Mouse (Mus musculus) hindbrain, embryonic 10.5 days (tissue): ENCODE measurements around the gene Kdf1. TPM values are rescaled to one million over a fixed set of nuclear protein-coding genes. Genes with fewer than 3 reads are reported as not detected.

Experiments used
- DNase-seq: peaks from one replicate; pipeline ENCODE4 v3.0.0-alpha.2; 2017; ENCODE audit warnings: low spot score
- H3K27ac ChIP-seq: fragments of 300-500 bp; sonication (generic); 2 replicates; pipeline ENCODE4 v1.5.1; 2016; ENCODE audit warnings: mild to moderate bottlenecking, moderate library complexity
- H3K27me3 ChIP-seq: fragments of 300-500 bp; sonication (generic); 2 replicates; pipeline ENCODE4 v1.6.1; 2016; ENCODE audit warnings: mild to moderate bottlenecking; ENCODE audit not compliant: poor library complexity, insufficient read depth, severe bottlenecking
- H3K36me3 ChIP-seq: fragments of 300-500 bp; sonication (generic); 2 replicates; pipeline ENCODE4 v1.6.1; 2016; ENCODE audit warnings: mild to moderate bottlenecking, moderate library complexity
- H3K4me1 ChIP-seq: fragments of 300-500 bp; sonication (generic); replicated peaks from 2 replicates; pipeline ENCODE4 v1.6.1; 2016; ENCODE audit warnings: mild to moderate bottlenecking
- H3K4me3 ChIP-seq: fragments of 300-500 bp; sonication (generic); 2 replicates; pipeline ENCODE4 v1.5.1; 2016; ENCODE audit warnings: mild to moderate bottlenecking, moderate library complexity
- H3K9me3 ChIP-seq: fragments of 300-500 bp; sonication (generic); 2 replicates; pipeline ENCODE4 v1.6.1; 2016; ENCODE audit warnings: mild to moderate bottlenecking, moderate library complexity
- WGBS: fragments of 180-500 bp; shearing (Covaris S2); methylation state at CpG from one replicate; pipeline ENCODE4 v1.1.7; 2016; 5-methylcytosine and 5-hydroxymethylcytosine counted together
- polyA plus RNA-seq: library from polyadenylated mRNA; unstranded; fragments of >200 nt; fragmentation: Nextera tagmentation; extraction: Ambion mirVana; gene quantifications from 2 replicates; pipeline ENCODE4 v1.2.1, GENCODE M21; 2016

The Kdf1 gene
- polyA plus RNA-seq, 1 experiment from 2014 or later: 3.9 TPM

DNA sequence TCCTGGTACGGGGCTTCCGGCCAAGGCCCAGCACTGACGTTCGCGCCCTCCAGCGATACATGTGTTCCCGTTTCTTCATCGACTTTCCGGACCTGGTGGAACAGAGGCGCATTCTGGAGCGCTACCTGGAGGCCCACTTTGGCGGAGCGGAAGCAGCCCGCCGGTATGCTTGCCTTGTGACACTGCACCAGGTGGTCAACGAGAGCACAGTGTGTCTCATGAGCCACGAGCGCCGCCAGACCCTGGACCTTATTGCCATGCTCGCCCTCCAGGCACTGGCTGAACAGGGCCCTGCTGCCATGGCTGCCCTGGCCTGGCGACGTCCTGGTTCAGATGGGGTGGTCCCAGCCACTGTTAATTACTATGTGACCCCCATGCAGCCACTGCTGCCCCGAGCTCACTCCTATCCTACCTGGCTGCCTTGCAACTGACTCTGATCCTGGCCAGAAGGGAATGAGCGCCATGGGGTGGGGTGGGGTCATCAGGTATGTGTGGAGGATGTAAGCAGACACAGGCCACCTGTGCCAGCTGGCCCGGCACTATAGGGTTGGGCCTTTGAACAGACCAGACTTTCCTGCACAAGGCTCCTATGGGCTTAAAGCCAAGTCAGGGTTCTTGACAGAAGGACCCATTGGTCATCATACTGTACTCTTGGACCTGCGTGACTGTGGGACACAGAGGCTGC lies 31.9 kb upstream of the Kdf1 start:
- WGBS: 94% methylated on average over 26 of the region's 26 CpGs
- H3K27me3 ChIP-seq: peaks cover 28% of the 10 kb centered on the region
- no peaks in the 10 kb centered on the region for H3K36me3 ChIP-seq
- peaks cover 28% of the 10 kb centered on the region for H3K4me1 ChIP-seq
- H3K9me3 ChIP-seq: no peaks in the 10 kb centered on the region
- H3K4me3 ChIP-seq: no peak overlapping the region
- H3K27ac ChIP-seq: no peak overlapping the region
- no peak for DNase-seq

DNA sequence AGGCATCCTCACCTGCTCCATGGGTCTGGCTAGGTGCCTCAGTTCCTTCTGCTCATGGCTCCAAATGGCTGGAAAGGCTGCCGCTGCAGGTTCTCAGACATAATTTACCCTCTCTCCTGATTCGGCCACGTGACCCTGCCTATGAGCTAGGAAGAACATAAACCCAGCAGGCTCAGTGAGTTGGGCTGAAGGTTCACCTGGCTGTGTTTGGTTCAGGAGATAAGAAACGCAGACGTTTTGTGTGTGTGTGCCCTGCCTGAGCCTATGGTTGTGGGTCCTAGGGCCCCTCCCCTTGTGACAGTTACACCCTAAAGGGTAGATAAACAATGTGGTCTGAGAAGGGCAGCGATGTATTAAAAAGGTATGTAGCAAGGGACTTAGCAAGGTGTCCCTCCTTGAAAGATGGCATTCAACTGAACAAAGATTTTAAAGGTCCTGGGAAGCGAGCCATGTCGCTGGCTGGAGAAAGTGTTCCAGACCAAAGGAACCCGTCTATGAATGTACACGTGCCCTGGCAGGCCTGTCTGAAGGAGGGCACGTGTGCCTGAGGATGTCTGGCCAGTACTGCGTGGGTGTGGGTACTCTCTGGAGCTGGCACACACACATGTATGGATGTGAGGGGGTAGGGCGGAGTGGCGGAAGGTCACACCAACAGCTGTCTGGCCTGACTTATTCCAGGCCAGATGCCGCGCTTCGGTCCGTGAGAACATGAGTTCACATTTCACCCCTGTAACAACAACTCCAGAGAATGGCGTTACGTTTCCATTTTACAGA lies 30.0 kb upstream of the Kdf1 start:
- peak overlapping the region; percentile 64; the same call in 1 of the 2 replicates for H3K27ac ChIP-seq
- H3K4me3 ChIP-seq: no peak overlapping the region
- WGBS: 85% methylated on average over 20 of the region's 20 CpGs
- peaks cover 19% of the 10 kb centered on the region for H3K27me3 ChIP-seq
- H3K36me3 ChIP-seq: no peaks in the 10 kb centered on the region
- no peak for DNase-seq
- peaks cover 30% of the 10 kb centered on the region for H3K4me1 ChIP-seq
- H3K9me3 ChIP-seq: no peaks in the 10 kb centered on the region

DNA sequence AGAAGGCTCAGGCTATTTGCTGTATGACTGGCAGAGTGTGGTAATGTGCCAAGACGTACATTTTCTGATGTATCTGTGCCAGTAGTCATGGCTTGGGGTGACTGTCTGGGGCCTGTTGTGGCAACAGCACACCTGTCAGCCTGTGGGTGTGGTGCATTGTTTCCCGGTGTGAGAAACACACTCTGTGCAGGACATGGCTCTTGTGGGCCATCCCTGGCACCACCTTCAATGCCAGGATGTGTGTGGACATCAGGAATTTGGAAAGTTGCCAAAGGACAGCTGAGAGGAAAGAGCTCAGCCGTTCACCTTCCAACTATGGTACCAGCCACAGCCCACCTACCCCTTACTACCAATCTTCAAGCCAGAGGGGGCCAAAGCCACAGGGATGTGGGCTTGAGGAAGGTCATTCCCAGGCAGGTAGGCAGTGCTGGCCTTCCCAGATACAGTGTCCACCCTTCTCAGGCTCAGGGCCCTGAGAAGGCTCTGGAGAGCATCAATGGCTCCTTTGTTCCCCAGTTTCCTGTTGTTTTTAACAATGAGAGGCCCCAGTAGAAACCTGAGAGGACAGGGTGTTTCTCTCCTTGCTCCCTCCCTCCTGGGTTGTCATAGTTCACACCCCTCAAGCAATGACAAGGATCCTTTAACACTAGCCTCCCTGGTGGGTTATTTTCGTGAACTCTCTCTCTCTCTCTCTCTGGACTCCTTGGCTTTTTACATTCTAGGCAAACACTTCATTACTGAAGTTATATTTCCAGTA lies 29.1 kb upstream of the Kdf1 start:
- Histone ChIP-seq H3K4me3 (no peak overlapping the region), H3K27me3 (peaks cover 19% of the 10 kb centered on the region), H3K9me3 (no peaks in the 10 kb centered on the region), H3K4me1 (peaks cover 30% of the 10 kb centered on the region), H3K36me3 (no peaks in the 10 kb centered on the region), H3K27ac (peak overlapping the region; percentile 64)
- no peak for DNase-seq
- WGBS: 62% methylated on average over 4 of the region's 4 CpGs

DNA sequence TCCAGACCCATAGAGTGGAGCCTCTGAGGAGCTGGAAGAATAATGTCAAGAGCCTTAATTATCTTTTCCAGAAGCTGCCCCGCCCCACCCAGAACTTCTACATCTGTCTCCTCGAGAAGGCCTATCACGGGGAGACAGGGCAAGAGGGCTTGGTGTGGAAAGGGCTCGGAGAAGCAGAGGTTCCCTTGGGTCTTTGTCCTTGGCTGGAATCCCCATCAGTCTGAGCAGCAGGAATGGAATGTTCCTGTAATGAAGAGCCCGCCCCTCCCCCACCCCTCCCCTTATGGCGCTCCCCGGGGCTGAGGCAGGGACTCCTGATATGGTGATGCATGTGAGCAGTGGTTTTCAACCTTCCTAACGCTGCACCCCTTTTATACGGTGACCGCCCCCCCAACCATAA lies 27.0 kb upstream of the Kdf1 start:
- 39% methylated on average over 10 of the region's 10 CpGs for WGBS

DNA sequence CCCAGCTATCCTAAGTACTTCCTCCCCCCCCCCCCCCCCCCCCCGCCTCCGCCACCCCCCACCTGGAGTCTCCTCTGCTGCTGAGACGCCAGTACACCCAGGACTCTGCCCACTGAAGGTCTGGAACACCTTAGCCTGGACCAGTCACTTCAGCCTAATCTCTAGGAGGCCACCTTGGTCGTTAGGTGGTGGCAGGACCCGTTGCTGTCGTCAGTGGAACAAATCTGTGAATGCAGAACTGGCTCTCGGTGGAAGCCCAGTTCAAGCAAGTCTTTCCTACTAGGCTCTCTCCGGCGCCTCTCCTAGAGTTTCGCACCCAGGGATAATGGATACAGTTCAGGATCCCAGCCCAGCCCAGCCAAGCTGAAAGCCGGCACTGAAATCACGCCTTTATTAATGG lies 24.9 kb upstream of the Kdf1 start:
- H3K27ac ChIP-seq: no peak overlapping the region; the same call in 1 of the 2 replicates
- H3K9me3 ChIP-seq: no peaks in the 10 kb centered on the region
- peak overlapping the region; percentile 47 for H3K4me3 ChIP-seq
- WGBS: 28% methylated on average over 10 of the region's 12 CpGs
- no peaks in the 10 kb centered on the region for H3K36me3 ChIP-seq
- H3K4me1 ChIP-seq: peaks cover 47% of the 10 kb centered on the region
- peaks cover 59% of the 10 kb centered on the region for H3K27me3 ChIP-seq
- no peak for DNase-seq

More for the DNA sequence above, 27.0 kb upstream of the Kdf1 start:
- Histone ChIP-seq H3K27me3 (peaks cover 38% of the 10 kb centered on the region), H3K27ac (peak overlapping the region; percentile 37; the same call in 1 of the 2 replicates), H3K4me3 (no peak overlapping the region), H3K9me3 (no peaks in the 10 kb centered on the region), H3K4me1 (peaks cover 28% of the 10 kb centered on the region), H3K36me3 (no peaks in the 10 kb centered on the region)
- no peak for DNase-seq

DNA sequence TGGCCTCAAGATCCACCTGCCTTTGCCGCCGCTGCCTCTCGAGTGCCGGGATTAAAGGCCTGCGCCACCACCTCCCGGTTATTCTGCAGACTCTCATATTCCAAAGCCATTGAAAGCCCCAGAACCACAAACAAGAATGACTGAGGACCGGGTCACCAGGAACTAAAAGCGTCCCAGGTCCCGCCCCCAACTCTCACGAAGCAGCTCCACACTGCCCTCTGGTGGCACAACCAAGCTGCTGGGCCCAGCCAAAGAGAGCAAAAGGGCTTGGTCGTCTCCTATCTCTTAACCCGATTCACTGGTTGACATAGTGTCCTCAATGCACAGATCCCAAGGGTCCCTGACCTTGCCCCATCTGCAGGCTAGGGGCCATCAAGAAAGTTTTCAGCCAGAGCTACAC lies 24.3 kb upstream of the Kdf1 start:
- H3K4me3 ChIP-seq: peak overlapping the region; percentile 47
- peaks cover 43% of the 10 kb centered on the region for H3K4me1 ChIP-seq
- no peaks in the 10 kb centered on the region for H3K36me3 ChIP-seq
- WGBS: under 1% methylated on average over 12 of the region's 12 CpGs
- H3K9me3 ChIP-seq: no peaks in the 10 kb centered on the region
- H3K27me3 ChIP-seq: peaks cover 64% of the 10 kb centered on the region
- DNase-seq: peak; percentile 89
- H3K27ac ChIP-seq: no peak overlapping the region; the same call in 1 of the 2 replicates

DNA sequence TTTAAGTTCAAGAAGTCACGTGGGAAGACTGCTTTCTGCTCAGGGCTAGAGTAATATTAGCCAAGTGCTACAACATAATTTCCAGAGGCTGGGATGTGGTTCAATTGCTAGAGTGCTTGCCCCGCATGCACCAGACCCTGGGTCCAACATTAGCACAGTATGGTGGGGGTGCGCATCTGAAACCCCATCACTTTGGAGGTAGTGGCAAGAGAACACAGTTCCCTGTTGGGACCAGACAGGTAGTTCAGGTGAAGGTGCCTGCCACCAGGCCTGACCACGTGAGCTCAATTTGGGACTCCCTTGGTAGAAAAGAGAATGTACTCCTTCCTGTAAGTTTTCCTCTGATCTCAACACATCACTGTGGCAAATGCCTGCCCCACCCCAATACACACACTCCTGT lies 23.9 kb upstream of the Kdf1 start:
- no peak overlapping the region for H3K27ac ChIP-seq
- no peak for DNase-seq
- no peaks in the 10 kb centered on the region for H3K9me3 ChIP-seq
- WGBS: 63% methylated on average over 4 of the region's 4 CpGs
- peaks cover 68% of the 10 kb centered on the region for H3K27me3 ChIP-seq
- no peaks in the 10 kb centered on the region for H3K36me3 ChIP-seq
- H3K4me3 ChIP-seq: no peak overlapping the region
- peaks cover 39% of the 10 kb centered on the region for H3K4me1 ChIP-seq

DNA sequence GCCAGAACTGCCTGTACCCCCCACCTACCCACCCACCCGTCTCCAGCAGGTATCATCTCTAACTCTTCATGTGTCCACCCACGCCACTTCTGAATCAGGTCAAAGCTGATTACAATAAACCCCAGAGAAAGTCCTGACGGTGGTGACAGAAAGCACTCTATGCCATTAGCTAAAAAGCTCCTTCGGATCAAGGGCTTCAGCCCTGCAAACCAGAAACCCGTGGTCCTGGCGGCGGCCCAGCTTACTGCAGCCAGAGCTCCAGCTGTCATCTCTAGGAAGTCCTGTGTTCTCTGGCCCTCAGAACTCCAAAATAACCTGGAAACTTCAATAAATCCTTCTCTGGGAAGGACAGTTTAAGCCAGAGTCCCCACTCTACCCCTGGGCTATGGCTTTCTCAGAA lies 23.1 kb upstream of the Kdf1 start:
- Histone ChIP-seq H3K9me3 (no peaks in the 10 kb centered on the region), H3K27ac (no peak overlapping the region), H3K4me1 (peaks cover 38% of the 10 kb centered on the region), H3K36me3 (no peaks in the 10 kb centered on the region), H3K4me3 (no peak overlapping the region), H3K27me3 (peaks cover 77% of the 10 kb centered on the region)
- DNase-seq: no peak
- WGBS: 36% methylated on average over 7 of the region's 7 CpGs

DNA sequence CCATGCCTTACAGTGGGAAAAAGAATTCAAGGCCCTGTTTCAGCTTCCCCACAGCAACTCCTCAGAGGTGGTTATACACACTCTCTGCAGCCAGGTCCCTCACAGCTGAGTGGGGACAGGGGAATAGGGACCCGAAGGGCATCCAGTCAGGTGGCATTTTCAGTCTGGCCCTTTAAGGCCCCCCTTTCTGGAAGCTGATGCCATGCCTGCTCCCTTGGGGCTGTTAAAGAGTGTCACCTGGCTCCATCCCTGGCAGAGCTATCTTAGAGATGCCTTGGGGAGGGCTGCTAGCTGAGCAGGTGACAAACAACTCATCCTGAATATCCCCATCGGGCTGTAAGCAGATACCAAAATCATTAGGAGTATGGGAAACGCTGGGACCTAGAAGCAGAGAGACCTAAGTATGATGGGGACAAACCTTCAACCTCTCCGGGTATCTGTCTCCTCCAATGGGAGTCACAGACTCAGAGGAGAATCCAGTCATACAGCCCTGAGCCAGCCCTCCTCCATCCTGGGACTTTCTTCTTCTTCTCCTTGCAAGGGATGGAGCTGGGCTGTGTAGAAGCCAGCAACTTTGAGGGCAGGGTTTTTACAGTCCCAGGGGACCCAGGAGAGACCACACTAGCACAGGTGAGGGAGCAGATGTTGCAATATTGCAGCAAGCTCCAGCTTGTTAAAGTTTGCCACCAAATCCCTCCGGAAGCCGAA lies 21.9 kb upstream of the Kdf1 start:
- Histone ChIP-seq H3K27me3 (peaks cover 89% of the 10 kb centered on the region), H3K9me3 (no peaks in the 10 kb centered on the region), H3K27ac (no peak overlapping the region), H3K36me3 (no peaks in the 10 kb centered on the region), H3K4me1 (peaks cover 33% of the 10 kb centered on the region), H3K4me3 (peak overlapping the region; percentile 76)
- 25% methylated on average over 6 of the region's 6 CpGs for WGBS
- no peak for DNase-seq

DNA sequence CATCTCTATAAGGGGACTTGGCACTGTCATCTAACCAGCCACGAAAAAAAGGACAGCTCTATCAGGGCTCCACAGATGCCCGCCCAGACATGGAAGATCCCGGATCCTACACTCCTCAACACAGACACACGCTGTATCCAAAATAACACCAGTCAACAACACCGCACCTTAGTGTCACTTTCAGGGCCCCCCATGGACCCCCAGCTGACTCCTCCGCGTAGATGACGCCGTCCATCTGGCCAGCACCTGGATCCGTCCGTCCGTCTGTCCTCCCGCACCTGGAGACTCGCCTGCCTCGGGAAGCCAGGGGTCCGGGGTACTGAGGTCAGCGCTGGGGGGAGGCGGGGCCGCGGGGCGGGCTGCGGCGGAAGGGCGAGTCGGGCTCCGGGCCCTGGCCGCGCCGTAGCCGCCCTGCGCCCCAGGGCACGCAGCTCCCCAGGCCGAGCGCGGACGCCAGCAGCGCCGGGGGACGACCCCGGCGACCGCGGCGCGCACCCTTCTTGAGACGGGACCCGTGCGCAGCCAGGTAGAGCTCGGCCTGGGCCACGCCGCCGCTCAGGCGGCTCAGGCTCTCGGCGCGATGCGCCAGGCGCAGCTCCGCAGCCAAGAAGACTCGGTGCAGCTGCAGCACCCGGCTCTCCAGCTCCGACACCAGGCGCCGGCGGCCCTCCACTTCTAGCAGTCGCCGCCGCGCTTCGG lies 21.2 kb upstream of the Kdf1 start:
- H3K4me3 ChIP-seq: peak overlapping the region; percentile 76
- peaks cover 31% of the 10 kb centered on the region for H3K4me1 ChIP-seq
- H3K9me3 ChIP-seq: no peaks in the 10 kb centered on the region
- peak; percentile 52 for DNase-seq
- no peaks in the 10 kb centered on the region for H3K36me3 ChIP-seq
- peaks cover 96% of the 10 kb centered on the region for H3K27me3 ChIP-seq
- WGBS: under 1% methylated on average over 70 of the region's 70 CpGs
- peak overlapping the region; percentile 77 for H3K27ac ChIP-seq

DNA sequence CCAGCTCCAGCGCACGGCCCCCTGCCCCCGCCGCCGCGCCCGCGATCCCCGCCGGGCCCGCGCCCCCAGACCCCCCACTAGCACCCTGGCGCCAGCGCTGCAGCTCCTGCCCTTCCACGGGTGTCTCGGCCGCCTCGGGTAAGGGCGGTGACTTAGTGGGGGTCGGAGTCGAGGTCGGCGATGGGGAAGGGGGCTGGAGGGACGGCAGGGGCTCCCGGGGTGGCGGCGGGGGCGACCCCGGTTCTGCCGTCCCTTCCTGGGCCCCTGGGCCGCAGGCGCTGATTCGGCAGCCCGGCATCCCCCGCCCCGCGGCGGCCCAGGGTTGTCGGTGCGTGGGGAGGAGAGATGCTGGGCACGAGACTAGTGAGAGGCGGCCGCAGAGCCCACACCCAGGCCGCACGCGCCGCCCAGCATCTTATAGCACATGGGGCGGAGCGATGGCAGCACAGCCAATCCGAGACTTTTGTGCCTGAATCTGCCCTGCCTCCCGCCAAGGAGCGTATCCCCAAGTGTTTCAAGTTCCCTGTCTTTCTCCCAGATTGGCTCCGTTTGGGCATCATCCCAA lies 20.5 kb upstream of the Kdf1 start, which contains the start of gene Trnp1:
Gene Trnp1, minus strand, starts transcription at position 391 of the 565 bp plus-strand sequence.
- Histone ChIP-seq H3K4me1 (peaks cover 31% of the 10 kb centered on the region), H3K4me3 (peak within 1 kb of the TSS; percentile 76), H3K27me3 (peaks cover 96% of the 10 kb centered on the region), H3K27ac (peak within 1 kb of the TSS; percentile 77), H3K36me3 (no peaks in the 10 kb centered on the region), H3K9me3 (no peaks in the 10 kb centered on the region)
- DNase-seq: peak; percentile 83
- under 1% methylated on average over 49 of the region's 53 CpGs for WGBS
